Mouse (Mus musculus): ENCODE measurements at regions not wholly inside any gene's neighbourhood (a gene's known extent, or its start where the extent isn't known, plus 50 kb on each side); places are given as distances from the start of the nearest gene placed in this dataset.

DNA sequence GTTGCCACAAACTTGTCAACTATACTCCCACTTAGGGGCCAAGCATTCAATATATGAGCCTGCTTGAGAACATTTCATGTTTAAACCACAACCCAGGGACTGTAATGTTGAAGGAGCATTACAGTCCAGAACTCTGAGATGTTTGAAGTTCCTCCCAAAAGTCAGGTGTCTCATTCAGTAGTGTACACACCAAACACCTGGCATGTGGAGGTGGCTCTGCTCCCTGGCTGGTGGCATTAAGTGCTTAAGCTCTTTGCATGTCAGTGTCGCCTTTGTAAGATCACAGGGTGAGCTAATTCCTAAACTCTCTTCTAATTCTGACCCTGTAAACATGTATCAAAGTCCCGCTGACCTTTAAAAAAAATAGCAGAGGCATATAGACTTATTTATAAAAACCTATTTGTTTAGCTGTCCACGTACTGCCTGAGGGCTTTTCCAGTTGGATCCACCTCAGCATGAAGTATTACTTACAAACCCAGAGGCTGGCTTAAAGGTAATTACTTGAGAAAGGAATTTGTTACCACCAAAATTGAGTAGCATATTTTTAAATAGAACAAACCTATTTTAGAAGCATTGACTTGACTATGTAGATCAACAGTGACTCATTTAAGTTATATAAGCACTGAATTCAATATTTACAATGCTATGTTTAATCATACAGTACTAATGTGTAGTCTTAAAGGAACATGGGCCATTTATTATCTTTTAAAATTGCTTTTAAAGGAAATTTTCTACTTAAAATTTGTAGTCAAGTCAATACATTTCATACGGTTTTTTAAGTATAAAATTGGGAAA is 276.3 kb upstream of the Fermt1 start:
- no peak for DNase-seq

DNA sequence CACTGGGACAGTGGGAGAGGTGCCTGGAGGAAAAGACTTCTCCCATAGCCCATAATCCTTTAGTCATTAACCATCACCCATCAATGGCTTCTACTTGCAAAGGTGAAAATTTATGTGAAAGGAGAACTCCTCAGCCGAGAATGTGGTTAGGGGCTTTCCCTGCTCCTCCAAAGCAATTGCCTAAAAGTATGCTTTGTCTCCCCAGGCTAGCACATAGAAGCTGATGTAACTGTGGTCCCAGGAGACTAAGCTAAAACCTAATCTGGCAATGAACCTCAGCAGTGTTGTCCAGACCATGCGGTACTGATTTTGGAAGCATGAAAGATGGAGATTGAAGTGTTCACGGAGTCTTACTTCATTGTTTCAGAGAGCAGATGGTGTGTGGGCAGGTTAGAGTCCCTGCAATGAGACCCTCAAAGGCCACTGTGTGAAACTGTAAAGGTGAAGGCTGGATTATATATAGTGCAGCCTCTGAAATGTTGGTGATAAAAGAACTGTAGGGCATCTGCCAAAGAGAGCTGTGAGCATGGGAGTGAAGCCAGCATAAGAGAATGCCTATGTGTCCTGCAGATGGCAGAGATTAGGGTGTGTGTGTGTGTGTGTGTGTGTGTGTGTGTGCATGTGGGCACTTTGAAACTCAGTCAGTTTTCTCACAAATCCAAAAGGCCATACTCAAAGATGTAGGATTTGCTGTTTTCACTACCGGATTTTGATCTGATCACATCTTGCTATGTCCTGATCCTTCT is 289.6 kb upstream of the Fermt1 start:
- DNase-seq, result no peak

DNA sequence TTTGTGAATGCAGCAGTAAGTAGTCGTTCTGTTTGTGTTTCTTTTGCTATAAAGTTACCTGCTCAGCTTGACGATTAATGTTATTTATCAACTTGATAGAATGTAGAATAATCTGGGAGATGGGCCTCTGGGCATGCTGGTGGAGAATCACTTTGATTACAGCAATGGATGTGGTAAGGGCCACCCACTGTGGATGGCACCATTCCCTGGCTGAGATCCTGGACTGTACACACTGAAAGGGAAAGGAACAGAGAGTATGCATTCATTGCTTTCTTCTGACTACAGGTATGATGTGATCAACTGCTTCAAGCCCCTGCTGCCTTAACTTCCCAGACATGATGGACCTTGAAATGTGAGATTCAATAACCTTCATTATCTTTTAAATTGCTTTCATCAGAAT is 299.8 kb upstream of the Bmp2 start:
- no peak for DNase-seq

DNA sequence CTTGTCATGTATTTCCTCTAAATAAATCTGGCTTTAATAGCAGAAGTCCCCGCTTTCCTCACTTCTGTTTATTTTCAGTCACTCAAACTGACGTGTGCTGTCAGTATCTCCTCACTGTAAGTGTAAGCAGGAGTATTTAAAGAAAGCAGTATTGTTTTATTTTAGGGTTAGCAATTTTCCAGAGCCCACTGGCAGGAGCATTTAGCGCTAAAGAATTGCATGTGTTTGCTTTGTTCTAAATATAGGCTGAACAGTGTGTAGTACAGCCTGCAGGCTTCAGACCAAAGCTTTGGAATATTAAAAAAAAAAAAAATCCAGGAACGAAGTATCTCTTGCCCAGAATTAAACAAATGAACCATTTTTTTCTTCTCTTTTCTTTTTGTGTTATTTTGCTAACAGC is 277.5 kb upstream of the Bmp2 start:
- no peak for DNase-seq

DNA sequence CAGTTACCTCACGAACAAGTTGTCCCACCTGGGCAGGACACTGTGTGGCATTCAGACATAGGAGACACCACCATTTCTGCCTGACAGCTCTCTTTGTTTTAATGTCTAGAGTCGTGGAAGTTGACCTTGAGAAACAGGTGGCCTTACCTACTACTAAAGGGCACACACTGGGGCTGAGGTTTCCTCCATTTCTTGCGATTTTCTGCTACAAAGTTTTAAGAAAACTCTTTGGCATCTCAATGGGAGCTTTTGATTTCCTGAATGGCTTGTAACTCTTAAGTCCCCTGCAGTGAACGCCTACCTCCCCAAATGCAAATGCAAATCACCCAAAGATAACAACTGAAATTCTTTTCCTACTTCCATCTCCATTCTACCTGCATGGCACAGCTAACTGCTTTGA is 273.4 kb upstream of the Bmp2 start:
- DNase-seq, result no peak

DNA sequence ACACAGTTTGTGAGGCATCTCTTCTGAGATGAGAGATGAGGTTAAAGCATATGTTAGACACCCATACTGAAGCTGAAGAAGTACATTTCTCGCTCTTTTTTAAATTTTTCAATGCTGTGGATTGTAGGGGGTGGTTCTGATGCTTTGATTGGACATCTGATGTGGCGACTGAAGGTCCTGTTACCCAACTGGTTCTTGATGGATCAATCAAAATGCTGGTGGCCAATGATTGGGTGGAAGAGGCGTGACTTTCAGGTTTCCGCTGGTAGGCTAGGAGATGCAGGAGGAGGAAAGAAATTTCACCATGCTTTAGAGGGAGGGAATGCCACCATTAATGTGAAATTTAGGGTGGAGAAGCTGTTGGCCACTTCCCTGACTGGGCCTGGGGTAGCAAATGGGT is 272.7 kb upstream of the Bmp2 start:
- DNase-seq, result no peak

DNA sequence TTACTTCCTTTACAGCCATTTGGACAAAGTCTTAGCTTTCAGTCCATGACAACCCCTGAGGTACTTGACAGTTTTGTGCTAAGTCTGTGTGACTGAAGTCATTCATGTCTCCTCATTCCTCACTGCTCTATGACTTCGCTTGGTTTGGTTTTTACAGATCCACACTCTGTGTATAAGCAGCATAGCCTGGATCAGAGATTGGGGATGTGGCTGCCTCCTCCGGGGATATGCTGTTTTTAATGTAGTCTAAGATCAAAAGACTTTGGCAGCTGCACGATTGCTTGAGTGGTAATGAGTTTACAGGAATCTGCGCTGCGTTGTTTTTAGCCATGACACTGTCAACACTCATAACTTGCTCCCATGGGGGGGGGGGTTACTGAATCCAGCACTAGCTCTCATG is 269.3 kb upstream of the Bmp2 start:
- DNase-seq, result no peak

DNA sequence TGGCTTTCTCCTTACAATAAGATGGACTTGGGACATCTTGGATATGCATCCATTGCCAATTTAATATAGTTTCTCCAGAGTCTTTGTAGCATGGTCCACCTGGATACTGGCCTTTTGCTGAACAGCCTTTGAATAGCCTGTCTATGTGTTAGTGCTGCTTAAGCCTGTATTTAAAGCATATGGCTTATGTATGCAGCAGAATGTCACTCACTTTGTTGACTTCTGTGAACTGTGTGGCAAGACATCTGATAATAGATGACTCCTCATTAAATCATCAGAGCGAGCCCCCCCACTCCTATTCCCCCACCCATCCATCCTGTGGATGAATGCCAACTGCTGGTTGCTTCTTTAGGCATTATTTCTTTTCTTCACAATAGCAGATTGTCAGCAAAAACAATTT is 268.2 kb upstream of the Bmp2 start:
- DNase-seq, result no peak

DNA sequence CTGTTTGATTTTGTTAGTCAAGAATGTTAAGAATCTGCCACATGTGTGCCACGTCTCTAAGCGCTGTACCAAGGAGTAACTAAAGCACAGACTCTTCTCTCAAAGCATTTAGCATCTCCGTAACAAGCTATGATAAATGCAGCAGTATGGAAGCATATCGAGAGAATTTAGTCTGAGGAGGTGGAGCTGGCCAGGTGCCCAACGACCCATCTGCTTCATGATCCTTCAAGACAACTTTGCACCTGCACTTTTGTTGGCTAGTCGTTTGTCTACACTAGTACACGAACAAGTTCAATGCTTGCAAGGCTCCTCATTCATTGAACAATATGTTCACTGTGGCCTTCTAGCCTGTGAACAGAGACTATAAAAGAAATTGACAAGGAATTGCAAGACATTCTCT is 257.8 kb upstream of the Bmp2 start:
- DNase-seq, result no peak

DNA sequence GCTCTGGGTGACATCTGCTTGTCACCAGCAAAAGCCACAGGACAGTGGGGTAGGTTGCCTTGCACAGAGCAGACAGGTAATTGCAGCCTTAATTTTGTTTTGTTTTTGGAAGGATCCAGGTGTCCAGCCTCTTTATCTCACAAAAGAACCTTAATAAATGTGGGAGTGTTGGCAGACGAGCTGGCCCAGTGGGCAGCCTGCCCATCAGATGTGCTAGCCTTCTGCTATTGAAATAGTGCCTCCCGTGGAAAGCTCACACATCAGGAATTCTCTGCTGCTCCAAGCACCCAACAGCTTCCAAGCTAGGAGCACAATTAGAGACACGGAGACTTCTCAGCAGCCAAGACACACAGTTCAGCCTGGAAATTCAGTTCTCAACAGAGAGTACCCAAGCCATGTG is 246.0 kb upstream of the Bmp2 start:
- peak; percentile 49 for DNase-seq

DNA sequence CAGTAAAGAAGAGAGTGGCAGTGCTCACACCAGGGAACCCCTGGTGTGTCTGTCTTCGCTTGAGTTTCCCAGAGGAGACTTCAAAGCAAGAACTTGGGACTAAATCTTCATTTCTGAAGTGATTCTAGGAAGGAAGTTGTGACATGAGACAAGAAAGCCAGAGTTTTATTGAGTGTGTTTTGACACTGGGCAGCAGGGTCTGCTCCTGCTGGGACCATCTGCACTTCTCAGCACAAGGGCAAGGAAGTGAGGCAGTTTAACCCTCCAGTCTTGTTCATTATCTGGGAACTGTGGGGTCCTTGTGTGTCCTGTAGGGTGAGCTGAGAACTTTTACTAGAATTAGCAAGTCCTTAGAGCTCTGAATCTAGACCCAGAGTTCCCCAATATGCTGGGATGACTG is 241.0 kb upstream of the Bmp2 start:
- DNase-seq, result no peak

DNA sequence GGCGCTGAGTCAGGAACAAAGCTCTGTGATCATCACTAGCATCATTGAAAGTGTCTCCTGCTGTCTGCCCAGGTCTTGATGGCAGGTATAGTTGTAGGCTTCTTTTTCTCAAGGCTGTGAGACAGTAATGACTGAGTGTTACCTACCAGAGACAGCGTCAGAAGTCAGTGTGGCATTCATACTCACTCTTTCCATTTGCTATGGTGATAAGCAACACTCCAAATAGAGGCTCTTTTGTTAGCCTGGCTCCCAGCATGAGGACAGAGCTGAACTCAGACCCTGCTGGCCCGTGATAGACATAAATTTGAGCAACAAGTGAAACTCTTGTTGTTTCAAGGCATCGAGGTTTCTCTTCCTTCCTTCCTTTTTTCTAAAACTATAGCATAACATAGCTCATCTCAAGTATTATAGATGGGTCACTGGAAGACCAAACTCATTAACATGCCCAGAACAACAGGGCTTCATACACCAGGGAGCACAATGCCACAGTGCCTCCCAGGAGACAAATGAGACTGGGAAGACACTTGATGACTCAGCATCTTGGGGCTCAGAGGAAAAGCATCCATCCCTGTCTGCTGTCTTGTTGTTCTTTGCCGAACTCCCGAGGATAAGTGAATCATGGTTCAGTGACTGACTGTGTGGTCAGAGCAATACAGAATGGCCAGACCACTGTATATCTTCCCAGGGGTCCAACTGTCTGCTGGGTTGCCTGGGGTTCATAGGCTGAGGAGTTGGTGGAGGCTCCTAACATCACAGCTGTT is 225.5 kb upstream of the Bmp2 start:
- DNase-seq, result no peak

DNA sequence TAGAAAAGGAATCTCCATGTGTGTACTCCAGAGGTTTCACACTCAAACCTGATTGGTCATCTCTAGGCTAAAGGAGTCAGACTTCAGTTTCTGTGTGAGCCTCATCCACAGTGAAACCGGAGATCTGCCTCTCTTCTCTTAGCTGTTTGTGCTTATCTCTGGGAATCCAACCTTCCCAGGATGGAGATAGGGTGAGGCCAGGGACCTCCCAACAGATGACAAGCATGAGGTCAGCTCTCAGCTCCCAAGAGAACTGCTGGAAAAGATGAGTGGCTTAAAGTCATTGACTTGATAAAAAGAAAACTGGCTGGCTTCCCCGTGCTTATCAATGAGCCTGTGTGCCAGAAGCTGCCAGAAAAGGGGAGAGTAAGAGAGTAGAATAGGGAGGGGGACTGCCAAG is 224.3 kb upstream of the Bmp2 start:
- DNase-seq, result no peak

DNA sequence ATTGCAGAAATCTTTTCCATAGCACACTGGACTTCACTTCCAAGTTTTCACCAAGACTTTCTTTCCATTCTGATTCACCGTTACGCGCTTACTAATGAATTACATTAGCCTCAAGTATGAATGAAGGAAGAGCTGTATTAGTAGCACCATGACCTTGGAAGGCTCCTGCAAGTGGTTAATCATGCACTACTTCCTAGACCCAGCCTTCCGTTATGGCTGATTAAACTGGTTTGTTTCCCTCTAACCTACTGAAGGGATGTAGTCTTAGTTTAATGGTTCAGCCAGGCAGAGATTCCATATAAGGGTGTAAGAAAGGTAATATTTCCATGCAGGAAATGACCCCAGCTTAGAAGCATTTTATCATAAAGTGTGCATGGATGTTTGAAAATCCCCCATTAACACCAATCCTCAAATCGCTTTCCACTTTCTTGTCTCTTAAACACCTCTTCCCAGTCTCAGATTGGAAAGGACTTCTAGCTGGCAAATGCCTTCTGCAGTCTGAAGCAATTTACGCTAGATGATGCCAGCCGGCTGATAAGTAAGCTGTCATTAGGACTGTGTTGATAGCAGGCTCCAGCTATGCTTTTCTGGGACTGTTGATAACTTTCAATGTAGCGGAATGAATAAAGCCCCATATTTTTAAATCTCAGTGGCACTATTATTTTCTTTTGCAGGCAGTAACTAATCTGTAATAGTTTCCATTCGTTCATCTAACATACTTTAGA is 215.6 kb upstream of the Bmp2 start:
- no peak for DNase-seq

DNA sequence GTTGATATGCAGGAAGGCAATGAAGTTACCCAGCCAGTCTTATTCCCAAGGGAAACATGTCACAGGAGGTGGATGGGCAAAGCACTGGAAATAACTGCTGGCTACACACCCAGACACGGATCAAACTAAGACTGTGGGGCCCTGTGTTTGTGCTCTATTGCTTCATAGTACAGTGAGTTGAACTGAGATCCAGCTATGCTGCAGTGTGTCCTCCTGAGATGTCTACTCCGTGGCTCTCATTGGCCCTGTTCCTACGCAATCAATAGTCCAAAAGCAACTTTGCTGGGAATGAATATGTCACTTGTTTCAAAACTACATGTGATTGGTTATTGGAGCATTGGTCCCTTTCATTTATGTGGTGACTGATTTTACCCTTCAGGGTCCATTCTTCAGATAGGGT is 213.8 kb upstream of the Bmp2 start:
- DNase-seq, result no peak

DNA sequence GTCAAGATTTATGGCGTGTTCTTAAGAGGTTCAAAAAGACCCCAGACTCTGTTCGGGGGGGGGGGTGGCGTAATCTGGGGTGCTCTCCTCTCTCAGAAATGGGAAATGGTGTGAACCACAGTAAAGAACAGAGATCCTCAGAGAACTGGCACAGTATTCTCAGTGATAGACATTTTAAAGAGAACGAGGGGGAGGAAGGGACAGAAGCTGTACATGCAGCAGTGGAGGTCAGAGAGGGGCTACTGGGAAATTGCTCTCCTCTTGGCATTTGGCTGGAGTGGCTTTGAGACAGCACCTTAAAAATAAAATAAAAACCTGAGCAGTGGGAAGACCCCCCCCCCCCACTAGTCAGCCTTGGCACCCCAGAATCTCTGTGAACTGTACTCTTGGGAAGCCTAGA is 210.6 kb upstream of the Bmp2 start:
- DNase-seq, result no peak

DNA sequence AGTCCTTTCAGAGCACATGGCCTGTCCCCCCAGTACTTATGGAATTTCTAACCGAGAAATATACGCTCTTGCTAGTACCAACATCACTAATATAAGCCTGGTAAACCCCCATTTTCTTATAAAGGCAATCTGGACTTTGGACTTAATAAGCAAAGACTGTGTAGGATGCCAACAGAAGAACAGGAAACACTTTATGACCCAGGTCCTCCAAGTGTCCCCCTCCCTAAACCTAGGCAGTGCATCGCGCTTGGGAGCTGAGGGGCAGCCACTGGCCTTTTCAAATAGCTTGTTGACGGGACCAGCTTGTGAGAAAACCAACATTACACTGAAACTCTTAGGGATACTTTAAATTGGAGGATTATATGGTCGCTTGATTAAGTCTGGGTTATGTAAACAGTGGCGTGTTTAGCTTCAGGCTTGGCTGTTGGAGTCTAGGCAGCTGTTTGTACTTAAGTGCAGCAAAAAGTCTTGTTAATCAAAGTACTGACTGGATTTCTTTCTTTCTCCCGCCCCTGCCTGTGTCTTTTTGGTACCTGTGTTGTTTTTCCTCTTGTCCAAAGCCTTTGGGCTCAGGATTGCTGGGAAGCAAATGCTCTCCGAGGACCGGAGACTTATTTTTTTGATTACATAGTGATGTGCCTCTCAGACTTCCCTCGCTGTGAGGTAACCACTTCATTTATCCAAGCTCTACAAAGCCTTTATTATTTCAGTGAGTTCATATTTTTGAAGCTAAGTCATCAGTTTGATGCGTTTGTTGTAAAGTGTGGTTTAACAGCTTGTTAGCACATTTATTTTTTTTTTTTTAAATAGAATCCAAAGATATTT is 205.8 kb upstream of the Bmp2 start:
- DNase-seq, result no peak

DNA sequence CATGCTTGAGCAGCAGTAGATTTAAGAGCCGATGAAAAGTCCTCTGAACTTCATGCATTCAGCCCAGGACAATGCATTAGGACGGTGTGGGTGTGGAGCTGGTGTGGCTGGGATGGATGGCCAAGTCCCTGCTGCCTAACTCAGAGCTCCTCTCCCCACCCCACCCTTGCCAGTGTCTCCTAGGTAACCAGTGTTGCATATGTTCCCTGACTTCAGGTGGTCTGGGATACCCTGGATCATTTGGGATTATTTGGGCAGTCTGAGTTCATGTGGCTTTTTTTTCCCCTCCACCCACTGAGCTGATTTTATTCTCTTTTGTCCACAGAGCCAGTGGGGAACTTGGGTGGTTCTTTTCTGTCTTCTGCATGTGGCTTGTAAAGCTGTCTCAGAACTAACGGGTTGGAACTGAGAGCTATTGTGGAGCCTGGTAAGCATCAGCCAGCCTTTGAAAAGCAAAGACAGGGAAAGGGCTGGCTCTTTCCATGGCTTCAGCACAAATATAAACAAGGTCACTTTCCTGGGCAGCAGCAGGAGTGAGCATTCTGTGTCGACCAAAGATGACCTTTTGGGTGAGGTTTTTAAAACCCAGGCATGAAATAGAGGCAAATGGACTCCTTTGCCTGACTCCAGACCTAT is 205.1 kb upstream of the Bmp2 start:
- no peak for DNase-seq

DNA sequence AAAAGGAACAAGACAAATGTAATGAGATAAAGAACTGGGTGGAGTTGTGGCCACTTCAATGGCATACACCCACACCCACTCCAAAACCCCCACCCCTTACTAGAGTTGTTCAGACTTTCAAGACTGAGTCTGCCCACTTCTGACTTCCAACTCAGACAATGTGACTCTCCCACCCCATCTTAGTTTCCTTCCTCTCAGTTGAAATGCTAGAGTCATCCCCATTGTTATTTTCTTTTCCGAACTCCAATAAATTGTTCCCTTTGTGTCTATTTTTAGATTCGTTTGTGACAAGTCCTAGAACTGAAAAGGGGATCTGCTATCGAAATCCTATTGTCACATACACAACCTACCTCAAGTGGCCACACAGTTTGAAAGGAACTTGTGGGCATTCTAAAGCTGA is 200.7 kb upstream of the Bmp2 start:
- DNase-seq, result no peak

DNA sequence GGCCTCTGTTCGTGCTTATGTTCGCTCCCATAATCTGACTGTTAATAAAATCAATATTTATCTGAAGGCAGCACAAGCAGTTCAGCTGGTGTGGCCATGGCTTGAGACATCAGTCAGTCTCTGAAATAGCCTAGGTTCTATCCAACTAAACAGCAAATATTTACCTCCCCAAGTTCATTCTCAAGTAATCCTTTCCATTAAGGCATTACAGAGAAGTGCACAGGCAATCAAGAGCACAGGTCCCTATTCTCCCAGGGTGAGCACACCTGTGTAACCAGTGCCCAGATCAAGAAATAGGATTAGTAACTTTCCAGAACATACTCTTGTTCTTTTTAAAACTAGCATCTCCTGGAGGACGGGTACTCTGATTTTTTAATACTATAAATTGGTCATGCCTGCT is 199.2 kb upstream of the Bmp2 start:
- DNase-seq, result no peak

DNA sequence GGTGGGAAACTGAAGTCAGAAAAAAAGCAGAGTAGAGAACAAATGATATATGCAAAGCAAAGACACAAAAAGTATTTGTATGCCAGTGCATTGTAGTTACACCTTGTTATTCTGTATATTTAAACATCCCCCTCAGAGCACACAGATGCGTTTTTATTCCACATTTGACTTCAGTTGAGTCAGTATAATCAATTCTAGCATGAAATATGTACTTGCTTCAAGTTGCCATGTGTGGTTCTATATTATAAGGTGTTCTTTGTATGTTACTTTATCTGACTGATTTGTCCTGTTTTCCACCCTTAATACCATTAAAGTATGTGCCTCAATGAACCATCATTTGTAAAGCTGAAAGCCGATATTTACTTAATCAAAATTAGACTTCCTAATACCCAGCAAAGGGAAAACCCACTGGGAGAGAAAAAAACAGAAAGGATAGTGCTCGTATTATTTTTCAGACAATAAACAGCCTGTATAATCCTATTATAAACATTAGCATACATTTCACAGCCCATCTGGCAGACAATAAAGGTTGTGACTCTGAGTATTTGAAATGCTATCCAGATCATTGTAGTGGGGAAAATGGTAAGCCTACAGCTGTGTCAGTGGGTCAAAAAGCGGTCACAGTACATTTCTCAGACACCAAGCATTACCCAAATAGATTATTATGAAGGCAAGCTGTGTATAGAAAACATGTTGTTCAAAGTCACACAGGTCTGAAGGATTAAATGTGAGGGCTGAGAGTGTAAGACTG is 189.1 kb upstream of the Bmp2 start:
- no peak for DNase-seq
